Mouse (Mus musculus) hindbrain, embryonic 16.5 days (tissue): ENCODE measurements around the gene Ptprn2. TPM values are rescaled to one million over a fixed set of nuclear protein-coding genes. Genes with fewer than 3 reads are reported as not detected.

Experiments used
- ATAC-seq: fragments of 200-750 bp; cut with Nextera tagmentation; 2 replicates; pipeline ENCODE4 v1.8.0; 2017; ENCODE audit warnings: moderate TSS enrichment, moderate library complexity
- H3K27ac ChIP-seq: fragments of 300-500 bp; sonication (generic); 2 replicates; pipeline ENCODE4 v1.5.1; 2014; ENCODE audit warnings: low read depth, mild to moderate bottlenecking, control low read depth, low read length, moderate library complexity
- H3K27me3 ChIP-seq: fragments of 300-500 bp; sonication (generic); replicated peaks from 2 replicates; pipeline ENCODE4 v1.6.1; 2014; ENCODE audit warnings: low read length; ENCODE audit not compliant: control insufficient read depth, insufficient read depth
- H3K36me3 ChIP-seq: fragments of 300-500 bp; sonication (generic); 2 replicates; pipeline ENCODE4 v1.6.1; 2014; ENCODE audit warnings: mild to moderate bottlenecking, low read length, moderate library complexity, mixed read lengths; ENCODE audit not compliant: control insufficient read depth, insufficient read depth
- H3K4me1 ChIP-seq: fragments of 300-500 bp; sonication (generic); 2 replicates; pipeline ENCODE4 v1.6.1; 2014; ENCODE audit warnings: low read depth, low read length; ENCODE audit not compliant: control insufficient read depth, insufficient read depth
- H3K4me2 ChIP-seq: fragments of 300-500 bp; sonication (generic); 2 replicates; pipeline ENCODE4 v1.6.1; 2014; ENCODE audit warnings: mild to moderate bottlenecking, low read length, control low read depth, moderate library complexity
- H3K4me3 ChIP-seq: fragments of 300-500 bp; sonication (generic); 2 replicates; pipeline ENCODE4 v1.5.1; 2014; ENCODE audit warnings: mild to moderate bottlenecking, low read length, control low read depth, moderate library complexity
- H3K9ac ChIP-seq: fragments of 300-500 bp; sonication (generic); 2 replicates; pipeline ENCODE4 v1.6.1; 2014; ENCODE audit warnings: low read depth, mild to moderate bottlenecking, control low read depth, low read length, moderate library complexity
- H3K9me3 ChIP-seq: fragments of 300-500 bp; sonication (generic); 2 replicates; pipeline ENCODE4 v1.6.1; 2014; ENCODE audit warnings: mild to moderate bottlenecking, low read length, moderate library complexity; ENCODE audit not compliant: control insufficient read depth
- WGBS: fragments of 180-500 bp; shearing (Covaris S2); extraction: QIAGEN DNeasy Blood & Tissue Kit; methylation state at CpG from one replicate; pipeline ENCODE4 v1.1.7; 2014; 5-methylcytosine and 5-hydroxymethylcytosine counted together
- polyA plus RNA-seq: library from polyadenylated mRNA; unstranded; fragments of >200 nt; fragmentation: Nextera tagmentation; extraction: Ambion mirVana; gene quantifications from 2 replicates; pipeline ENCODE4 v1.2.1, GENCODE M21; 2015

The Ptprn2 gene
- polyA plus RNA-seq, 1 experiment from 2014 or later: 11.7 TPM

GRCm38 (mm10) chr12:116770911-116771310 lies 285.4 kb downstream of the Ptprn2 start:
- Histone ChIP-seq H3K4me1 (no peaks in the 10 kb centered on the region), H3K9me3 (no peaks in the 10 kb centered on the region), H3K27ac (no peak overlapping the region), H3K4me2 (no peak overlapping the region), H3K4me3 (no peak overlapping the region), H3K36me3 (no peaks in the 10 kb centered on the region), H3K9ac (no peak overlapping the region), H3K27me3 (no peaks in the 10 kb centered on the region)
- no peak for ATAC-seq
- whole genome bisulfite sequencing: 58% methylated on average over 6 of the region's 6 CpGs

GRCm38 (mm10) chr12:116771493-116771892 lies 286.0 kb downstream of the Ptprn2 start:
- Histone ChIP-seq H3K4me3 (no peak overlapping the region), H3K27me3 (no peaks in the 10 kb centered on the region), H3K9ac (no peak overlapping the region), H3K9me3 (no peaks in the 10 kb centered on the region), H3K27ac (no peak overlapping the region), H3K4me2 (no peak overlapping the region), H3K4me1 (no peaks in the 10 kb centered on the region), H3K36me3 (no peaks in the 10 kb centered on the region)
- ATAC-seq: no peak
- WGBS: 76% methylated on average over 4 of the region's 4 CpGs

- no peak overlapping the region for H3K27ac ChIP-seq
- no peak overlapping the region for H3K4me3 ChIP-seq
- ATAC-seq: peak; percentile 31; the same call in 1 of the 2 replicates
- H3K36me3 ChIP-seq: no peaks in the 10 kb centered on the region
- no peaks in the 10 kb centered on the region for H3K4me1 ChIP-seq
- H3K9ac ChIP-seq: no peak overlapping the region
- WGBS: 41% methylated on average over 7 of the region's 7 CpGs
- H3K27me3 ChIP-seq: no peaks in the 10 kb centered on the region
- H3K9me3 ChIP-seq: no peaks in the 10 kb centered on the region
- H3K4me2 ChIP-seq: no peak overlapping the region
Measured at GRCm38 (mm10) chr12:116772081-116772566, 286.6 kb downstream of the Ptprn2 start.

- 96% methylated on average over 3 of the region's 3 CpGs for WGBS
- no peaks in the 10 kb centered on the region for H3K4me1 ChIP-seq
- no peak overlapping the region for H3K9ac ChIP-seq
- no peaks in the 10 kb centered on the region for H3K9me3 ChIP-seq
- H3K4me3 ChIP-seq: no peak overlapping the region
- H3K27ac ChIP-seq: no peak overlapping the region
- no peaks in the 10 kb centered on the region for H3K27me3 ChIP-seq
- H3K4me2 ChIP-seq: no peak overlapping the region
- H3K36me3 ChIP-seq: no peaks in the 10 kb centered on the region
- no peak for ATAC-seq
Measured at GRCm38 (mm10) chr12:116773344-116773743, 287.8 kb downstream of the Ptprn2 start.

GRCm38 (mm10) chr12:116776447-116776846 lies 290.9 kb downstream of the Ptprn2 start:
- Histone ChIP-seq H3K4me1 (no peaks in the 10 kb centered on the region), H3K9ac (no peak overlapping the region), H3K27ac (no peak overlapping the region), H3K9me3 (no peaks in the 10 kb centered on the region), H3K4me3 (no peak overlapping the region), H3K36me3 (no peaks in the 10 kb centered on the region), H3K27me3 (no peaks in the 10 kb centered on the region), H3K4me2 (no peak overlapping the region)
- no peak for ATAC-seq
- 87% methylated on average over 8 of the region's 8 CpGs for WGBS

GRCm38 (mm10) chr12:116778095-116779090 lies 292.9 kb downstream of the Ptprn2 start:
- 44% methylated on average over 4 of the region's 4 CpGs for WGBS
- no peak for ATAC-seq
- H3K9me3 ChIP-seq: no peaks in the 10 kb centered on the region
- H3K4me2 ChIP-seq: no peak overlapping the region
- no peaks in the 10 kb centered on the region for H3K36me3 ChIP-seq
- H3K27ac ChIP-seq: no peak overlapping the region
- no peaks in the 10 kb centered on the region for H3K27me3 ChIP-seq
- H3K4me1 ChIP-seq: no peaks in the 10 kb centered on the region
- H3K9ac ChIP-seq: no peak overlapping the region
- no peak overlapping the region for H3K4me3 ChIP-seq

- Histone ChIP-seq H3K27ac (no peak overlapping the region), H3K9me3 (no peaks in the 10 kb centered on the region), H3K36me3 (no peaks in the 10 kb centered on the region), H3K4me3 (no peak overlapping the region), H3K27me3 (no peaks in the 10 kb centered on the region), H3K4me1 (no peaks in the 10 kb centered on the region), H3K4me2 (no peak overlapping the region), H3K9ac (no peak overlapping the region)
- no peak for ATAC-seq
- WGBS: 97% methylated on average over 1 of the region's 1 CpGs
Measured at GRCm38 (mm10) chr12:116780419-116780818, 294.9 kb downstream of the Ptprn2 start.

GRCm38 (mm10) chr12:116785731-116786130 lies 300.2 kb downstream of the Ptprn2 start:
- Histone ChIP-seq H3K4me3 (no peak overlapping the region), H3K9me3 (no peaks in the 10 kb centered on the region), H3K4me1 (no peaks in the 10 kb centered on the region), H3K27ac (no peak overlapping the region), H3K27me3 (no peaks in the 10 kb centered on the region), H3K9ac (no peak overlapping the region), H3K4me2 (no peak overlapping the region), H3K36me3 (no peaks in the 10 kb centered on the region)
- WGBS: 90% methylated on average over 3 of the region's 3 CpGs
- no peak for ATAC-seq

- H3K4me3 ChIP-seq: no peak overlapping the region
- H3K4me2 ChIP-seq: no peak overlapping the region
- H3K4me1 ChIP-seq: no peaks in the 10 kb centered on the region
- H3K36me3 ChIP-seq: no peaks in the 10 kb centered on the region
- no peak for ATAC-seq
- WGBS: 92% methylated on average over 3 of the region's 3 CpGs
- H3K27me3 ChIP-seq: no peaks in the 10 kb centered on the region
- H3K27ac ChIP-seq: no peak overlapping the region
- H3K9ac ChIP-seq: no peak overlapping the region
- no peaks in the 10 kb centered on the region for H3K9me3 ChIP-seq
Measured at GRCm38 (mm10) chr12:116788346-116788745, 302.8 kb downstream of the Ptprn2 start.
